Mouse (Mus musculus) midbrain, embryonic 11.5 days (tissue): ENCODE data around the gene Mturn. TPM values are rescaled to one million over a fixed set of nuclear protein-coding genes. Genes with fewer than 3 reads are reported as not detected.
A peak's percentile ranks its signal among the peaks of the same experiment; 100 is the strongest.

Source experiments
- ATAC-seq: fragments of 200-750 bp; cut with Nextera tagmentation; 2 replicates; pipeline ENCODE4 v1.8.0; 2017; ENCODE audit warnings: moderate TSS enrichment, moderate library complexity; ENCODE audit not compliant: low FRiP score
- DNase-seq: peaks from one replicate; pipeline ENCODE4 v3.0.0; 2015; ENCODE audit warnings: low spot score; ENCODE audit errors: missing footprints
- H3K27ac ChIP-seq: fragments of 300-500 bp; sonication (generic); 2 replicates; pipeline ENCODE4 v1.5.1; 2014; ENCODE audit warnings: low read depth, low read length
- H3K27me3 ChIP-seq: fragments of 300-500 bp; sonication (generic); 2 replicates; pipeline ENCODE4 v1.6.1; 2014; ENCODE audit warnings: mild to moderate bottlenecking, low read length, moderate library complexity, mixed read lengths; ENCODE audit not compliant: control insufficient read depth, insufficient read depth
- H3K36me3 ChIP-seq: fragments of 300-500 bp; sonication (generic); 2 replicates; pipeline ENCODE4 v1.6.1; 2014; ENCODE audit warnings: mild to moderate bottlenecking, low read length, moderate library complexity, mixed read lengths; ENCODE audit not compliant: control insufficient read depth, insufficient read depth
- H3K4me1 ChIP-seq: fragments of 300-500 bp; sonication (generic); 2 replicates; pipeline ENCODE4 v1.6.1; 2014; ENCODE audit warnings: low read length; ENCODE audit not compliant: control insufficient read depth, insufficient read depth
- H3K4me2 ChIP-seq: fragments of 300-500 bp; sonication (generic); 2 replicates; pipeline ENCODE4 v1.6.1; 2014; ENCODE audit warnings: mild to moderate bottlenecking, moderate library complexity
- H3K4me3 ChIP-seq: fragments of 300-500 bp; sonication (generic); 2 replicates; pipeline ENCODE4 v1.5.1; 2014; ENCODE audit warnings: low read depth, low read length
- H3K9ac ChIP-seq: fragments of 300-500 bp; sonication (generic); 2 replicates; pipeline ENCODE4 v1.6.1; 2014; ENCODE audit warnings: low read length
- H3K9me3 ChIP-seq: fragments of 300-500 bp; sonication (generic); 2 replicates; pipeline ENCODE4 v1.6.1; 2016; ENCODE audit warnings: low read length; ENCODE audit not compliant: control insufficient read depth
- WGBS: fragments of 180-500 bp; shearing (Covaris S2); extraction: QIAGEN DNeasy Blood & Tissue Kit; methylation state at CpG from one replicate; pipeline ENCODE4 v1.1.7; 2014; 5-methylcytosine and 5-hydroxymethylcytosine counted together
- polyA plus RNA-seq: library from polyadenylated mRNA; unstranded; fragments of >200 nt; fragmentation: Nextera tagmentation; extraction: Ambion mirVana; gene quantifications from 2 replicates; pipeline ENCODE4 v1.2.1, GENCODE M21; 2014

Gene Mturn
- polyA plus RNA-seq, 1 experiment from 2014 or later = 40.0 TPM

DNA sequence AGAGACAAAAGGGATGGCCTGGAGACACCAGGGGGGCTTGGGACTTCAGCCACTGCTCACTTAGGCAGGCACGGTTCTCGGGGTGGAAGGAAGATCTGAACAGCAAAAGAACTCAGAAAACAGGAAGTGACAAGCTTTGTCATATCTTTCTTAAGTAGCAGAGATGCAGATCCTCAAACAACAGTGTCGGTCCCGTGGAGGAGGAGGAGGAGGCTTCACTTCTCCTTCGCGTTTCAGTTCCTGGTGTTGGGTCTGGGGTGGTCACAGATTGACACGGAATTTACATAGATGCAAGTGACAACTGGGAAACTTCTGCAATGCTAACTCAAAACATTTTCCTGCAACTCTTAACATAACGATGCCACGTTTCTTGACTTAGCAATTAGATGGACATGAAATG is 54.7 kb downstream of the Mturn start:
- H3K27ac ChIP-seq = no peak overlapping the region
- H3K4me3 ChIP-seq = no peak overlapping the region
- no peak for DNase-seq
- no peaks in the 10 kb centered on the region for H3K9me3 ChIP-seq
- WGBS = 72% methylated on average over 9 of the region's 9 CpGs
- no peaks in the 10 kb centered on the region for H3K4me1 ChIP-seq
- no peaks in the 10 kb centered on the region for H3K27me3 ChIP-seq
- no peaks in the 10 kb centered on the region for H3K36me3 ChIP-seq
- no peak overlapping the region for H3K4me2 ChIP-seq
- no peak overlapping the region for H3K9ac ChIP-seq
- ATAC-seq = no peak

- ATAC-seq (no peak), DNase-seq (no peak)
- no peaks in the 10 kb centered on the region for H3K4me1 ChIP-seq
- no peak overlapping the region for H3K9ac ChIP-seq
- H3K9me3 ChIP-seq = no peaks in the 10 kb centered on the region
- WGBS = 89% methylated on average over 3 of the region's 3 CpGs
- H3K4me3 ChIP-seq = no peak overlapping the region
- H3K4me2 ChIP-seq = no peak overlapping the region
- no peaks in the 10 kb centered on the region for H3K36me3 ChIP-seq
- no peak overlapping the region for H3K27ac ChIP-seq
- no peaks in the 10 kb centered on the region for H3K27me3 ChIP-seq
These were observed 55.8 kb downstream of the Mturn start for GRCm38 (mm10) chr6:54737255-54737654.

GRCm38 (mm10) chr6:54737684-54738083 is 56.3 kb downstream of the Mturn start:
- Histone ChIP-seq H3K9ac (no peak overlapping the region), H3K36me3 (no peaks in the 10 kb centered on the region), H3K27ac (no peak overlapping the region), H3K27me3 (no peaks in the 10 kb centered on the region), H3K4me3 (no peak overlapping the region), H3K4me2 (no peak overlapping the region), H3K4me1 (no peaks in the 10 kb centered on the region), H3K9me3 (no peaks in the 10 kb centered on the region)
- DNase-seq (no peak), ATAC-seq (no peak)
- WGBS = 83% methylated on average over 3 of the region's 3 CpGs

DNA sequence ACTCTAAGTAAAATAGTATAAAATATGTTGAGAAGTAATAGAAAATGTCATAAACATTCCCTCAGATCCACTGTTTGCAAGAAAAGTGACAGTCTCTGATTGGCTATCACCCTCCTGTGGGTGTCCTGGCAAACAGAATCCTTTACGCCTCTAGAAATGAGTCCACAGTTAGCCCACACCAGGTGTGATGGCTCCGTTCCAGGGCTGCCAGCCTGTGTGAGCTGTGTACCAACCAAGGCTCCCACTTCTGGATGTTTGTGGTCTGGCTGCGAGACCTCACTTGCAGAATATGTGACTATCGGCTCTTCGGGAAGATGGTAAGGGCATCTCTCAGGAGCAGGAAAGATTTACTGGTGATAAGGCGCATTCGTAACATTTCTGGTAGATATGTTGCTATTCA is 67.6 kb downstream of the Mturn start:
- WGBS = 96% methylated on average over 7 of the region's 7 CpGs
- no peak overlapping the region for H3K4me2 ChIP-seq
- H3K27me3 ChIP-seq = no peaks in the 10 kb centered on the region
- ATAC-seq (no peak), DNase-seq (no peak)
- H3K4me1 ChIP-seq = no peaks in the 10 kb centered on the region
- no peaks in the 10 kb centered on the region for H3K36me3 ChIP-seq
- H3K9me3 ChIP-seq = no peaks in the 10 kb centered on the region
- no peak overlapping the region for H3K9ac ChIP-seq
- no peak overlapping the region for H3K27ac ChIP-seq
- no peak overlapping the region for H3K4me3 ChIP-seq

- ATAC-seq (no peak), DNase-seq (no peak)
- Histone ChIP-seq H3K9ac (no peak overlapping the region), H3K4me3 (no peak overlapping the region), H3K27ac (no peak overlapping the region), H3K4me2 (no peak overlapping the region), H3K36me3 (no peaks in the 10 kb centered on the region), H3K4me1 (no peaks in the 10 kb centered on the region), H3K27me3 (no peaks in the 10 kb centered on the region), H3K9me3 (no peaks in the 10 kb centered on the region)
- WGBS = 90% methylated on average over 4 of the region's 4 CpGs
These were observed 70.2 kb downstream of the Mturn start for GRCm38 (mm10) chr6:54751621-54752020.

DNA sequence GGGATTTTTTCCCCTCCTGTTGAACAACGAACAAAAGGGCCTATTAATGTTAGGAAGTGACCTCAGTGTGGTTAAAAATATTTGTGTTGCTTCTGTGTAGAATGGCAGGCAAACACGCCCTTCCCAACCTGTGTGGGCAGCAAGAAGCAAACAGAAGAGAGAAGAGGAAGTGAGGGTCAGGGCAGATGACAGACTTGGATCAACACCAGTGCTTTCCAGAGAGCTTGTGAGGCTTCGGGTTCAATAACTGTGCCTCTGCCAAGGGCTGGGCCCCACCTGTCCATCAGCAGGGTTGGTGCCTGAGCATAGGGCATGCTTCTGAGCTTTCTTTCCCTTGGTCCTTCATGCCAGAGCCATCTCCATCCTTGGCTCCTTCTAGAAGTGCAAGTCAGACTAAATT is 70.7 kb downstream of the Mturn start:
- Histone ChIP-seq H3K9me3 (no peaks in the 10 kb centered on the region), H3K36me3 (no peaks in the 10 kb centered on the region), H3K4me1 (no peaks in the 10 kb centered on the region), H3K9ac (no peak overlapping the region), H3K4me3 (no peak overlapping the region), H3K27me3 (no peaks in the 10 kb centered on the region), H3K4me2 (no peak overlapping the region), H3K27ac (no peak overlapping the region)
- 79% methylated on average over 3 of the region's 3 CpGs for WGBS
- ATAC-seq (no peak), DNase-seq (peak; percentile 33)

Other genes with a start within 250 kb of the Mturn start
- 69.5 and 73.3 TPM in 2 replicates for gene Scrn1, start 115.1 kb upstream of the Mturn start, polyA plus RNA-seq
- gene Plekha8, start 86.5 kb upstream of the Mturn start, polyA plus RNA-seq = 21.0 and 22.5 TPM in 2 replicates
- 14.5 and 18.0 TPM in 2 replicates for gene Fkbp14, start 84.3 kb upstream of the Mturn start, polyA plus RNA-seq
- gene Znrf2, start 135.3 kb downstream of the Mturn start, polyA plus RNA-seq = 2.9 and 3.5 TPM in 2 replicates